Mouse (Mus musculus): ENCODE results near the gene Lrg1.
A peak's percentile ranks its signal among the peaks of the same experiment; 100 is the strongest.

- TF ChIP-seq CTCF (IDR thresholded peaks at IDR 0.05; ENCODE audit: control insufficient read depth, insufficient read depth, low read length), result peak; percentile 80
- TF ChIP-seq POLR2A (IDR thresholded peaks at IDR 0.05; ENCODE audit: borderline replicate concordance, control insufficient read depth, low read depth, low read length), result no peak
These were observed 37.9 kb upstream of the Lrg1 start for GRCm38 (mm10) chr17:56159729-56160128.

Data from bone marrow, adult 2 months (tissue).